Mouse (Mus musculus): ENCODE results near the gene Ces3a.
"Not testable (repeated sequence)": the region's sequence is repeated elsewhere in the genome, so short reads cannot be mapped to it uniquely, and the experiment has no call there.

Gene Ces3a

GRCm38 (mm10) chr8:105093992-105094391 lies 45.6 kb downstream of the Ces3a start:
- no peak for DNase-seq (ENCODE audit: low spot score in 2 of 2)

GRCm38 (mm10) chr8:105102101-105102785 lies 53.8 kb downstream of the Ces3a start:
- DNase-seq (ENCODE audit: low spot score in 2 of 2): not testable (repeated sequence)

- DNase-seq (ENCODE audit: low spot score in 2 of 2): not testable (repeated sequence)
Measured at GRCm38 (mm10) chr8:105103701-105104100, 55.3 kb downstream of the Ces3a start.

- DNase-seq (ENCODE audit: low spot score in 2 of 2): no peak
Measured at GRCm38 (mm10) chr8:105104220-105104619, 55.8 kb downstream of the Ces3a start.
